Mouse (Mus musculus) hindbrain, embryonic 14.5 days (tissue): ENCODE results near the gene Olfr420. TPM values are rescaled to one million over a fixed set of nuclear protein-coding genes. Genes with fewer than 3 reads are reported as not detected.

Experiments
- ATAC-seq: fragments of 200-750 bp; cut with Nextera tagmentation; 2 replicates; pipeline ENCODE4 v1.8.0; 2017; ENCODE audit warnings: moderate number of reproducible peaks, mild to moderate bottlenecking, moderate TSS enrichment, moderate library complexity; ENCODE audit not compliant: low FRiP score
- DNase-seq: peaks from one replicate; pipeline ENCODE4 v3.0.0-alpha.2; 2015; ENCODE audit warnings: low spot score
- H3K27ac ChIP-seq: fragments of 300-500 bp; sonication (generic); 2 replicates; pipeline ENCODE4 v1.5.1; 2014; ENCODE audit warnings: mild to moderate bottlenecking, moderate library complexity
- H3K27me3 ChIP-seq: fragments of 300-500 bp; sonication (generic); 2 replicates; pipeline ENCODE4 v1.6.1; 2014; ENCODE audit warnings: mild to moderate bottlenecking, low read length, mixed read lengths; ENCODE audit not compliant: control insufficient read depth, insufficient read depth
- H3K36me3 ChIP-seq: fragments of 300-500 bp; sonication (generic); replicated peaks from 2 replicates; pipeline ENCODE4 v1.6.1; 2014; ENCODE audit not compliant: control insufficient read depth, insufficient read depth
- H3K4me1 ChIP-seq: fragments of 300-500 bp; sonication (generic); replicated peaks from 2 replicates; pipeline ENCODE4 v1.6.1; 2014; ENCODE audit warnings: antibody characterized with exemption, low read length, mixed read lengths; ENCODE audit not compliant: control insufficient read depth, insufficient read depth
- H3K4me2 ChIP-seq: fragments of 300-500 bp; sonication (generic); replicated peaks from 2 replicates; pipeline ENCODE4 v1.6.1; 2014; ENCODE audit warnings: mild to moderate bottlenecking, moderate library complexity
- H3K4me3 ChIP-seq: fragments of 300-500 bp; sonication (generic); replicated peaks from 2 replicates; pipeline ENCODE4 v1.5.1; 2014; ENCODE audit warnings: mild to moderate bottlenecking, low read length
- H3K9ac ChIP-seq: fragments of 300-500 bp; sonication (generic); 2 replicates; pipeline ENCODE4 v1.6.1; 2014
- H3K9me3 ChIP-seq: fragments of 300-500 bp; sonication (generic); 2 replicates; pipeline ENCODE4 v1.6.1; 2016; ENCODE audit warnings: low read length; ENCODE audit not compliant: control insufficient read depth
- WGBS: fragments of 180-500 bp; shearing (Covaris S2); extraction: QIAGEN DNeasy Blood & Tissue Kit; methylation state at CpG from one replicate; pipeline ENCODE4 v1.1.7; 2014; 5-methylcytosine and 5-hydroxymethylcytosine counted together
- polyA plus RNA-seq: library from polyadenylated mRNA; unstranded; fragments of >200 nt; fragmentation: Nextera tagmentation; extraction: Ambion mirVana; gene quantifications from 2 replicates; pipeline ENCODE4 v1.2.1, GENCODE M21; 2014

Gene Olfr420
- not detected in 2 replicates for polyA plus RNA-seq

- Histone ChIP-seq H3K36me3 (no peaks in the 10 kb centered on the region), H3K27ac (no peak within 1 kb of the TSS), H3K4me2 (no peak within 1 kb of the TSS), H3K9me3 (no peaks in the 10 kb centered on the region), H3K9ac (no peak within 1 kb of the TSS), H3K4me1 (no peaks in the 10 kb centered on the region), H3K27me3 (no peaks in the 10 kb centered on the region), H3K4me3 (no peak within 1 kb of the TSS)
- WGBS: 88% methylated on average over 1 of the region's 1 CpGs
- DNase-seq (no peak), ATAC-seq (no peak)
Measured at GRCm38 (mm10) chr1:174155333-174155732, at the start of gene Olfr420. Gene Olfr420 (plus strand): TSS chr1:174155633.

- no peaks in the 10 kb centered on the region for H3K27me3 ChIP-seq
- no peaks in the 10 kb centered on the region for H3K4me1 ChIP-seq
Measured at GRCm38 (mm10) chr1:174121062-174121461, 34.4 kb upstream of the Olfr420 start, which contains the start of gene Olfr231. Gene Olfr231 (minus strand): TSS chr1:174121162.

GRCm38 (mm10) chr1:174131217-174131616 lies 24.2 kb upstream of the Olfr420 start, which contains the start of gene Olfr424:
Gene Olfr424 (plus strand): TSS chr1:174131517.
- Histone ChIP-seq H3K4me2 (no peak within 1 kb of the TSS), H3K36me3 (no peaks in the 10 kb centered on the region), H3K9ac (no peak within 1 kb of the TSS), H3K4me1 (no peaks in the 10 kb centered on the region), H3K4me3 (no peak within 1 kb of the TSS), H3K9me3 (no peaks in the 10 kb centered on the region), H3K27ac (no peak within 1 kb of the TSS), H3K27me3 (no peaks in the 10 kb centered on the region)
- no peak for DNase-seq
- no peak for ATAC-seq
- WGBS: 83% methylated on average over 3 of the region's 3 CpGs

More at GRCm38 (mm10) chr1:174121062-174121461, 34.4 kb upstream of the Olfr420 start, which contains the start of gene Olfr231:
- no peak within 1 kb of the TSS for H3K27ac ChIP-seq
- H3K4me3 ChIP-seq: no peak within 1 kb of the TSS
- H3K9me3 ChIP-seq: no peaks in the 10 kb centered on the region
- no peaks in the 10 kb centered on the region for H3K36me3 ChIP-seq
- H3K9ac ChIP-seq: no peak within 1 kb of the TSS
- H3K4me2 ChIP-seq: no peak within 1 kb of the TSS
- DNase-seq: no peak
- no peak for ATAC-seq
- WGBS: 44% methylated on average over 2 of the region's 2 CpGs

GRCm38 (mm10) chr1:174131999-174132398 lies 23.4 kb upstream of the Olfr420 start:
- 76% methylated on average over 3 of the region's 3 CpGs for WGBS
- no peak overlapping the region for H3K4me2 ChIP-seq
- no peak overlapping the region for H3K9ac ChIP-seq
- H3K4me3 ChIP-seq: no peak overlapping the region
- no peaks in the 10 kb centered on the region for H3K4me1 ChIP-seq
- no peaks in the 10 kb centered on the region for H3K36me3 ChIP-seq
- no peak for ATAC-seq
- no peaks in the 10 kb centered on the region for H3K9me3 ChIP-seq
- DNase-seq: no peak
- no peak overlapping the region for H3K27ac ChIP-seq
- no peaks in the 10 kb centered on the region for H3K27me3 ChIP-seq

- DNase-seq (no peak), ATAC-seq (no peak)
- no peak overlapping the region for H3K4me3 ChIP-seq
- H3K36me3 ChIP-seq: no peaks in the 10 kb centered on the region
- H3K27me3 ChIP-seq: no peaks in the 10 kb centered on the region
- H3K9ac ChIP-seq: no peak overlapping the region
- H3K4me1 ChIP-seq: no peaks in the 10 kb centered on the region
- H3K4me2 ChIP-seq: no peak overlapping the region
- H3K9me3 ChIP-seq: no peaks in the 10 kb centered on the region
- no peak overlapping the region for H3K27ac ChIP-seq
- WGBS: 79% methylated on average over 2 of the region's 2 CpGs
Measured at GRCm38 (mm10) chr1:174141384-174141783, 14.0 kb upstream of the Olfr420 start.

GRCm38 (mm10) chr1:174146696-174147095 lies 8.7 kb upstream of the Olfr420 start:
- no peak overlapping the region for H3K9ac ChIP-seq
- WGBS: 83% methylated on average over 1 of the region's 1 CpGs
- H3K36me3 ChIP-seq: no peaks in the 10 kb centered on the region
- no peak overlapping the region for H3K4me2 ChIP-seq
- H3K27ac ChIP-seq: no peak overlapping the region
- H3K4me1 ChIP-seq: no peaks in the 10 kb centered on the region
- ATAC-seq (no peak), DNase-seq (no peak)
- H3K27me3 ChIP-seq: no peaks in the 10 kb centered on the region
- no peaks in the 10 kb centered on the region for H3K9me3 ChIP-seq
- no peak overlapping the region for H3K4me3 ChIP-seq

GRCm38 (mm10) chr1:174149289-174149688 lies 6.1 kb upstream of the Olfr420 start:
- no peak overlapping the region for H3K27ac ChIP-seq
- no peaks in the 10 kb centered on the region for H3K9me3 ChIP-seq
- no peaks in the 10 kb centered on the region for H3K4me1 ChIP-seq
- no peak overlapping the region for H3K4me2 ChIP-seq
- no peak for ATAC-seq
- no peak overlapping the region for H3K9ac ChIP-seq
- no peaks in the 10 kb centered on the region for H3K27me3 ChIP-seq
- WGBS: 80% methylated on average over 2 of the region's 2 CpGs
- DNase-seq: no peak
- H3K36me3 ChIP-seq: no peaks in the 10 kb centered on the region
- H3K4me3 ChIP-seq: no peak overlapping the region

GRCm38 (mm10) chr1:174157622-174158021 lies 2.2 kb downstream of the Olfr420 start:
- Histone ChIP-seq H3K27me3 (no peaks in the 10 kb centered on the region), H3K4me2 (no peak overlapping the region), H3K9ac (no peak overlapping the region), H3K36me3 (no peaks in the 10 kb centered on the region), H3K4me3 (no peak overlapping the region), H3K27ac (no peak overlapping the region), H3K9me3 (no peaks in the 10 kb centered on the region), H3K4me1 (no peaks in the 10 kb centered on the region)
- WGBS: 94% methylated on average over 3 of the region's 3 CpGs
- ATAC-seq (no peak), DNase-seq (no peak)

GRCm38 (mm10) chr1:174158512-174158911 lies 3.1 kb downstream of the Olfr420 start:
- DNase-seq (no peak), ATAC-seq (no peak)
- Histone ChIP-seq H3K4me2 (no peak overlapping the region), H3K36me3 (no peaks in the 10 kb centered on the region), H3K9me3 (no peaks in the 10 kb centered on the region), H3K4me1 (no peaks in the 10 kb centered on the region), H3K9ac (no peak overlapping the region), H3K27ac (no peak overlapping the region), H3K4me3 (no peak overlapping the region), H3K27me3 (no peaks in the 10 kb centered on the region)
- 88% methylated on average over 1 of the region's 1 CpGs for WGBS

- no peaks in the 10 kb centered on the region for H3K36me3 ChIP-seq
- no peak for ATAC-seq
- WGBS: 94% methylated on average over 10 of the region's 10 CpGs
Measured at GRCm38 (mm10) chr1:174159095-174159494, 3.7 kb downstream of the Olfr420 start.

More at GRCm38 (mm10) chr1:174159095-174159494, 3.7 kb downstream of the Olfr420 start:
- H3K9me3 ChIP-seq: no peaks in the 10 kb centered on the region
- H3K4me1 ChIP-seq: no peaks in the 10 kb centered on the region
- H3K9ac ChIP-seq: no peak overlapping the region
- no peaks in the 10 kb centered on the region for H3K27me3 ChIP-seq
- no peak for DNase-seq
- H3K4me2 ChIP-seq: no peak overlapping the region
- H3K4me3 ChIP-seq: no peak overlapping the region
- H3K27ac ChIP-seq: no peak overlapping the region
